Mouse (Mus musculus) forelimb bud, embryonic 11.5 days (tissue): ENCODE results near the gene E2f1.
A peak's percentile ranks its signal among the peaks of the same experiment; 100 is the strongest.

ENCODE experiments used
- DNase-seq: peaks from one replicate; pipeline ENCODE4 v3.0.0-alpha.2; 2012; ENCODE audit warnings: low read depth, low spot score

E2f1 gene

DNA sequence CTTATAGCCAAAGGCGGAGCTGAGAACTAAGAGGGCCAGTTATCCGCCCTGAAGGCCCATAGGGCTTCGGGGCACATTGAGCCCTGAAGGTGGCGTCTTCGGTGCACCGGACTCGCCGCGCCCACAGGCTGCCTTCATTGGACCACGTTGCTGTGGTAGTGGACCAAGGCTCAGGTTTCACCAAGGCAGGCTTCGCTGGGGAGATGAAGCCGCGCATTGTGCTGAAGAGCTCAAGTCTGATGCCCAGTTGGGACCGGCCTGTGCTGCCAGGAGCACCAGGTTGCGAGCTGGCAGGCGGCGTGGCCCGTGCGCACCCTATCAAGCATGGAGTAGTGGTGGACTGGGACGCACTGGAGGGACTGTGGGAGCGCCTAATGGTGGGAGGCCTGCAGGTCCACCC lies 17.8 kb downstream of the E2f1 start:
- DNase-seq = peak; percentile 37

DNA sequence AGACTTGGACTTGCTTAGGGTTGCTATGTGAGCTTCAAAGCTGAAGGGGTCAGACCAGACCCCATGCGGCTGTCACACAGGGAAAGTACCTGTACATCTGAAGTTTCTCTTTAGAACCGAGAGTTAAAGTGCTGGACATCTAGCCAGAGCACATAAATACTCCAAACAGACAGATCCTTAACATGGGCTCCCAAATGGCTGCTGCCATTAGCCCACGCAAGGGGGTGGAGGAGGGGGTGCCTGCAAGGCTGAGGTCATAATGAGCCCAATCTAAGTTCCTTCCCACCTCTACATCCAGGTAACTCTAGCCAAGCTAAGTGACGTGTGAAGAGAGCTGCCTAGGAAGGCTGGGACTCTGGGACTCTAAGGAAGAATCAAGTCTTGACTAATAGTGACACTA lies 18.2 kb downstream of the E2f1 start, which contains the start of gene Actl10:
Actl10 (plus strand) TSS at position 301 of the 400 bp plus-strand sequence.
- DNase-seq = no peak

- no peak for DNase-seq
Observed at GRCm38 (mm10) chr2:154550937-154551336, 18.8 kb downstream of the E2f1 start.

DNA sequence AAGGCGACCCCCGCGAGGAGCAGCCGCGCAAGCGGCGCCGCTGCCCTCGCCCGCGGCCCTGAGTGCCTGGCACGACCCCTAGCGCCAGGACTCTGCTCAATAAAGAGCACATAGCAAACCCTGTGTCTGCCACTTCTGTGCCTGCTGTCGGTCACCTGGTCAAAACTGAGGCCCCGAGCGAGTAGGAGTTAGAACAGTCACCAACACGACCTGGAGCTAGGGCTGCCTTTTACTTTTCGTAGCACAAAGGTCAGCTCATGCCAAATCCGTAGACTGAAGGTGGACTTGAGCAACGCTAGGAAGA lies 19.9 kb downstream of the E2f1 start:
- no peak for DNase-seq

DNA sequence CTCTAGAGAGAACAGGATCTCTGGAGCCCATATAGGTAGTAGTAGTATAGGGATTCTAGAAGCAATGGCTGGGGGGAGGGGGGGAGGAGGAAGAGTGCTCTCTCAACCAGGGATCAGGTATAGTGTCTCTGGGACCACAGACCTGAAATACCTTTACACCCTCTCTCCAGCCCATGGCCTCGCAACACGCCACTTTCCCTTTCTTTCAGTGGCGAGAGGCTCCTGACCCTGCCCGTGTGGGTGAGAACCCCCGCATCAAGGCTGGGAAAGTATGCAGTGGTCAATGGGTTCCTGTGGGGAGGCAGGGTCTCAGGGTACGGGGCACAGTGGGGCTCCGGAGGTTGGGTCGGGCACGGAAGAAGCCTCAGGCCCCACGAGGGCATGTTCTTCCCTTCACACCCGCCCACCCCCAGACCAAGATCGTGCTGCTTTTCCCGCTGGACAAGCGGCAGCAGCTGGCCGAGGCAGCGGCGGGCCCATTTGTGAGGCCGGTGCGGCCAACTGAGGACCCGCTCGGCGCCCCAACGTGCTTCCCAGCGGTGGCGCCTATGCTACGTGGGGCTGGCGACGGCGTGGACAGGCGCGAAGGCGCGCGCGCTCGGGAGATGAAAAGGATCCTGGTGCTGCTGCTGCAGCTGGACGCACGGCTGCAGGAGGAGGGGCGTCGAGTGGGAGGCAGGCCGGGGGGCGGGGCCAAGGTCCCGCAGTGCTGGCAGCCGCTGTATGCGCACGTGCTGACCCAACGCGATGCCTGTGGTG lies 20.4 kb downstream of the E2f1 start:
- peak; percentile 76 for DNase-seq

- no peak for DNase-seq
Observed at GRCm38 (mm10) chr2:154548688-154549087, 21.0 kb downstream of the E2f1 start.

- DNase-seq = no peak
Observed at GRCm38 (mm10) chr2:154546711-154547110, 23.0 kb downstream of the E2f1 start, which contains the start of gene 1700003F12Rik. 1700003F12Rik (plus strand) TSS chr2:154547085.

DNA sequence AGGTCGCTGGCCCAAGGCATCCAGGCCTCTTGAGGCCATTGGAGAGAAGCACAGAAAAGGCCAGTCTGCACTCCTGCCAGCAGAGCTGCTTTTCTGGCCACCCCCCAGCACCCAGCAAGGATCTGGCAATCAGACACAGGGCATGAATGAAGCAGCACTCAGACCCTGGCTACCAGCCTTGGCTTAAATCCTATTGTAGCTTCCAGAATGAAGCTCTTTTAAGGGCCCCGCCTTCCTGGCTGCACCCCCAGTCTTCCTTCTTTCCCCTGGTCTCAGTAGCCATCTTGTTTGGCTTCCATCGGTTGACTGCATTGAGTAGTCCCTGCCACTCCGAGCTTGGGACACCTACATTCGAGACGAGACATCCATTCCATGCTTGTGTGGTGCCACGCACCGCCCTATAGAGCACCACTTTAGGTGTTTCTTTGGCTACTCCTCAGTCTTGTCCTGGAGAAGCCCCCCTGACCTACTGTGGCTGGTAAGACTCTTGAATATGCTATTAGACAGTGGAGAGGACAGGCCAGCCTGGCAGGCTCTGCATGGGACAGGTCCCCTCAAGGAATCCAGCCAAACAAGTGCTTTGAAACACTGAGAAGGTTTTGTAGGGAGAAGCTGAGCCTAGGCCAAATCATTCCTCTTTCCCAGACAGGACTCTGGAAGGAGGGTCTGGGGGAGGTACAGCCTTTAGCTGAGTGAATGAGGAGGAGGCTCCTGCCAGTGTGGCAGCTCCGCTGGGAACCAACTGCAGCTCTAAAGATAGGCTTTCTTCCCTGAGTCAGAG lies 25.9 kb downstream of the E2f1 start:
- DNase-seq = no peak

- DNase-seq = no peak
Observed at GRCm38 (mm10) chr2:154541630-154542029, 28.1 kb downstream of the E2f1 start.

DNA sequence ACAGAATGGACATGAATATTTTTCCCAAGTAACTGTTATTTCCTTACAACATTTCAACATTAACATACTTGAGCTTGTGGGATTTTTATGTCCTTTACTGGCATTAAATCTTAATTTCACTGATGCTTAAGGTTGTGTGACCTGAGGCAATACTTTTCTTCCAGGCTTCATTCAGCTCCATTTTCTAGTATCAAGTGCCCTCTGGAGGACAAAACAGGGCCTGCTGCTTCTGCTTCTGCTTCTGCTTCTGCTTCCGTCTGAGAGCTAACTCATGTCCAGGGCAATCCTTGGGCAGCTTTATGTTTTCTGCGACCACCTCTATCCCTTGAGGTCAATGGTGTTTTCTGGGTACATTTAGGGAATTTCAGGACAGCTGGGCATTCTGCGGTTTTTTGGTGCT lies 30.0 kb downstream of the E2f1 start:
- no peak for DNase-seq

DNA sequence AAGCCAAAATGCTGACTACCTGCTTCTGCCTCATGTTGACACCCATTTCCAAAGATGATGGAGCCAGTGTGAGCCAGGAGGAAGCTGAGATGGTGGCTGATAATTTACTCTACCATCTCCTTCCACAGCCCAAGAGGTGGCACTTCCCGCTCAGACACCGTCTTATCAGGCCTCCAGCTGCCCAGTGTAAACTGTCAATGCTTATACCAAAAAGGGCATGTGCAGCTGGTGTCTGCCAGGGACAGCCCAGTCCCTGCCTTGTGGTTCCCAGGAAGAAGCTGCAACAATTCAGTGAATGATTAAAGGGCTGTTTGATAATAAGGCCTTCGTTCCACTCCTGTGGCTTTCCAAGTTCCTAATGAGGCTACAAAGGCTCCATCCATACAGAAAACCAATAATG lies 31.0 kb downstream of the E2f1 start:
- DNase-seq = no peak

- no peak for DNase-seq
Observed at GRCm38 (mm10) chr2:154538310-154538709, 31.4 kb downstream of the E2f1 start.

DNA sequence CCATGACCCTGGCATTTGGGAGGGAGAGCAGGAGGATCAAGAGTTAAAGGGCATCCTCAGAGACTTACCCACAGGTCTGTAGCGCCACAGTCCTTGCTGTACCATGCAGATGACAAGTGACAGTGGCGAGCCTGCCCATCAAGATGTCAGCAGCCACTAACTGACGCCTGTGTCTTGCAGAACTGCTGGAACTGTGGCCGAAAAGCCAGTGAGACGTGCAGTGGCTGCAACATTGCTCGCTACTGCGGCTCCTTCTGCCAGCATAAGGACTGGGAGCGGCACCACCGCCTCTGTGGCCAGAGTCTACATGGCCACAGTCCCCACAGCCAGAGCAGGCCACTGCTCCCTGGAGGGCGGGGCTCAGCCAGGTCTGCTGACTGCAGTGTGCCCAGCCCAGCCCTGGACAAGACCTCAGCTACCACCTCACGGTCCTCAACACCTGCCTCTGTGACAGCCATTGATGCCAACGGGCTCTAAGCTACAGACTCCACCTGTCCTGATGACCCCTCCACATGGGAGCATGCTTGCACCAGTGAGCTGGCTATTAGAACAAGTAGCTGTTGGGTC lies 34.9 kb downstream of the E2f1 start:
- no peak for DNase-seq

GRCm38 (mm10) chr2:154532888-154533287 lies 36.8 kb downstream of the E2f1 start:
- DNase-seq = no peak

DNA sequence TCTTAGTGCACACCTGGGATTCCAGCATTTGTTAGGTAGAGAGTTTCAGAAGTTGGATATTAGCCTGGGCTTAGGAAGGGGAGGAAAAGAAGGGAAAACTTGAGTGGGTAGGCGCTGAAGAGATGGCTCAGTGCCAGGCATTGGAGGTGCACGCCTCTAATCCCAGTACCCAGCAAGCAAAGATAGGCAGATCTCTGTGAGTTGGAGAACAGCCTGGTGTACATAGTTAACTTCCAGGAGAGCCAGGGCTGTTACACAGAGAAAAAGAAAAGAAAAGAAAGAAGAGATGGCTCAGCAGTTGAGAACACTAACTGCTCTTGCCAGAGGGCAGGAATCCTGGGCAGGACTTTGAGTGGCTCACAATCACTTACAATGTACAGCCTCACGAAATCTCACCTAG lies 43.2 kb downstream of the E2f1 start:
- no peak for DNase-seq

- no peak for DNase-seq
Observed at GRCm38 (mm10) chr2:154525285-154525684, 44.4 kb downstream of the E2f1 start.

GRCm38 (mm10) chr2:154522334-154522733 lies 47.4 kb downstream of the E2f1 start:
- DNase-seq = no peak

DNA sequence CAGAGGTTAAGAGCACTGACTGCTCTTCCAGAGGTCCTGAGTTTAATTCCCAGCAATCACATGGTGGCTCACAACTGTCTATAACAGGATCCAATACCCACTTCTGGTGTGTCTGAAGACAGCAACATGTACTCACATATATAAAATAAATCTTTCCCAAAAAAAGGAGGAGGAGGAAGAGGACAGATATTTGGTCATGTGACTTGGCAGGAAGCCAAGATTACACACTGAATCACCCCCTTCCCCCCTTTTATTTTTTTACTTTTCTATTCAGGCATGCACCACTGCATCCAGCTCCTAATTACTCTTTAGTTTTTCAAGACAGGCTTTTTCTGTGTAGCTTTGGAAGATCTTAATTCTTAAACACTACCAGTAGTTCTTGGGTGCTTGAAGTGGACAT lies 48.2 kb downstream of the E2f1 start:
- no peak for DNase-seq

- no peak for DNase-seq
Observed at GRCm38 (mm10) chr2:154517424-154517823, 52.3 kb downstream of the E2f1 start.

DNA sequence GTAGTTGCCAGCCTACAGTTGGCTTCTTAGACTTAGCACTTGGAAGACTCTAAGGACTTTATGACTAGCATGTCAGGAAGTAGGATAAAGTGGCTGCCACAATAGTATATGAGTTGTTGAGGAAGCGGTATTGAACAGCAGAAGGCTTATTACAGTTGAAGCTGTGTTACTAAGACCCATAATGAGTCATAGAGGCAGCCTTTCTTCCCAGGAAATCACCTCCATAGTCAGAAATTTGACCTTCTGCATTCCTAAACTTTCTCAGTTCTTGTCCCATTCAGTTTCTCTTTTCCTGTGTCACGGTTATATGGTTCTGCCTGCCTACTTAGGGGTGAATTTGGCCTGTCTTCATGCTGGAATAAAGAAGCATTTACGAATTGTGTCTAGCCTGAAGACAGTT lies 52.7 kb downstream of the E2f1 start:
- DNase-seq = no peak

GRCm38 (mm10) chr2:154510141-154510540 lies 59.6 kb downstream of the E2f1 start:
- DNase-seq = no peak
